Mouse (Mus musculus) ES-E14 (cell line): ENCODE results near the gene Olfr1410. TPM values are rescaled to one million over a fixed set of nuclear protein-coding genes. Genes with fewer than 3 reads are reported as not detected.

ENCODE experiments used
- DNase-seq: peaks from one replicate; pipeline ENCODE4 v3.0.0-alpha.2; 2013; ENCODE audit warnings: low read depth, low spot score
- H3K27ac ChIP-seq: 2 replicates; pipeline ENCODE4 v1.5.1; 2012; ENCODE audit warnings: low read depth, mild to moderate bottlenecking, low read length, moderate library complexity, mixed read lengths; ENCODE audit not compliant: poor library complexity, insufficient read depth, severe bottlenecking
- H3K36me3 ChIP-seq: 2 replicates; pipeline ENCODE4 v1.6.1; 2012; ENCODE audit warnings: mild to moderate bottlenecking, low read length, moderate library complexity, mixed read lengths; ENCODE audit not compliant: control insufficient read depth, poor library complexity, insufficient read depth, severe bottlenecking
- H3K4me1 ChIP-seq, 2 experiments: fragments of 150-350 bp in 1 of 2; sonication (generic) in 1 of 2; 2 replicates each; pipeline ENCODE4 v1.6.1; 2012; ENCODE audit warnings: low read length in 2 of 2, mild to moderate bottlenecking in 1 of 2, mixed read lengths in 1 of 2; ENCODE audit not compliant: control insufficient read depth in 2 of 2, insufficient read depth in 2 of 2, poor library complexity in 1 of 2
- H3K4me3 ChIP-seq, 2 experiments: fragments of 150-350 bp in 1 of 2; sonication (generic) in 1 of 2; 2 replicates each; pipeline ENCODE4 v1.5.1; 2012; ENCODE audit warnings: low read length in 2 of 2, low read depth in 1 of 2, mild to moderate bottlenecking in 1 of 2, mixed read lengths in 1 of 2; ENCODE audit not compliant: insufficient read depth in 1 of 2, poor library complexity in 1 of 2, severe bottlenecking in 1 of 2
- H3K9ac ChIP-seq: 2 replicates; pipeline ENCODE4 v1.6.1; 2012; ENCODE audit warnings: low read depth, mild to moderate bottlenecking, low read length, mixed read lengths; ENCODE audit not compliant: poor library complexity, insufficient read depth, severe bottlenecking
- H3K9me3 ChIP-seq: fragments of 150-350 bp; sonication (generic); 2 replicates; pipeline ENCODE4 v1.6.1; 2012; ENCODE audit warnings: low read depth, mild to moderate bottlenecking, low read length; ENCODE audit not compliant: control insufficient read depth, insufficient read depth
- CHD2 ChIP-seq: IDR thresholded peaks from 2 replicates; pipeline ENCODE4 v1.6.1; 2014; ENCODE audit warnings: mild to moderate bottlenecking, low read depth, low read length, inconsistent platforms
- HCFC1 ChIP-seq: IDR thresholded peaks from 2 replicates; pipeline ENCODE4 v1.6.1; 2012; ENCODE audit warnings: low read length, inconsistent platforms, borderline replicate concordance; ENCODE audit not compliant: insufficient read depth
- MAFK ChIP-seq: IDR thresholded peaks from 2 replicates; pipeline ENCODE4 v1.6.1; 2014; ENCODE audit warnings: mild to moderate bottlenecking, low read depth, low read length, inconsistent platforms; ENCODE audit not compliant: insufficient read depth
- ZC3H11A ChIP-seq: IDR thresholded peaks from 2 replicates; pipeline ENCODE4 v1.6.1; 2012; ENCODE audit warnings: low read depth, mild to moderate bottlenecking, inconsistent platforms, low read length, borderline replicate concordance
- ZNF384 ChIP-seq: IDR thresholded peaks from 2 replicates; pipeline ENCODE4 v1.6.1; 2012; ENCODE audit warnings: low read depth, low read length, inconsistent platforms
- in situ Hi-C, 2 experiments: fragments of 600-800 bp; cut with MboI; formaldehyde crosslinking; loops; one replicate each; pipeline ENCODE4 v1.15.1; 2025; ENCODE audit warnings: low sequenced_read_pairs in 2 of 2, inconsistent platforms in 1 of 2; ENCODE audit not compliant: unreplicated experiment in 2 of 2
- total RNA-seq: library from RNA; depleted of rRNA; stranded (reverse); fragments of 300-350 nt; gene quantifications from 2 replicates; pipeline ENCODE4 v1.2.3, GENCODE M21; 2012

Olfr1410 gene
- total RNA-seq, 1 experiment: 0.09 TPM

- no peaks in the 10 kb centered on the region for H3K4me1 ChIP-seq
- no peak within 1 kb of the TSS for H3K27ac ChIP-seq
- no peaks in the 10 kb centered on the region for H3K9me3 ChIP-seq
- H3K36me3 ChIP-seq: no peaks in the 10 kb centered on the region
- TF ChIP-seq MAFK (0 out of 2 replicates have a peak, but pooled peaks have one; percentile 60), CHD2 (no peak)
- no peak for DNase-seq
- in situ Hi-C loops: no loop called here
- no peak within 1 kb of the TSS for H3K4me3 ChIP-seq
- no peak within 1 kb of the TSS for H3K9ac ChIP-seq
Observed at GRCm38 (mm10) chr1:92617488-92617887, 11.9 kb downstream of the Olfr1410 start, which contains the start of gene Olfr12. TSS of gene Olfr12 (plus strand) at chr1:92617788.

- in situ Hi-C loops: no loop called here
Observed at GRCm38 (mm10) chr1:92618360-92618759, 12.8 kb downstream of the Olfr1410 start.

GRCm38 (mm10) chr1:92628227-92628626, 22.6 kb downstream of the Olfr1410 start:
- no peaks in the 10 kb centered on the region for H3K36me3 ChIP-seq
- H3K4me1 ChIP-seq: no peaks in the 10 kb centered on the region
- TF ChIP-seq CHD2 (no peak), MAFK (no peak), ZC3H11A (no peak), HCFC1 (no peak), ZNF384 (no peak)
- no peak overlapping the region for H3K4me3 ChIP-seq
- no peaks in the 10 kb centered on the region for H3K9me3 ChIP-seq
- in situ Hi-C loops: no loop called here
- H3K27ac ChIP-seq: no peak overlapping the region
- H3K9ac ChIP-seq: no peak overlapping the region
- no peak for DNase-seq

More at GRCm38 (mm10) chr1:92618360-92618759, 12.8 kb downstream of the Olfr1410 start:
- no peaks in the 10 kb centered on the region for H3K36me3 ChIP-seq
- no peak for DNase-seq
- no peak overlapping the region for H3K4me3 ChIP-seq
- no peak overlapping the region for H3K9ac ChIP-seq
- H3K9me3 ChIP-seq: no peaks in the 10 kb centered on the region
- no peak overlapping the region for H3K27ac ChIP-seq
- TF ChIP-seq MAFK (no peak), CHD2 (no peak), HCFC1 (no peak), ZNF384 (no peak), ZC3H11A (no peak)
- no peaks in the 10 kb centered on the region for H3K4me1 ChIP-seq

- Histone ChIP-seq H3K9ac (no peak overlapping the region), H3K27ac (no peak overlapping the region), H3K9me3 (no peaks in the 10 kb centered on the region), H3K4me3 (no peak overlapping the region), H3K4me1 (no peaks in the 10 kb centered on the region), H3K36me3 (peaks cover 7% of the 10 kb centered on the region)
- TF ChIP-seq CHD2 (no peak), ZNF384 (no peak), ZC3H11A (no peak), HCFC1 (no peak), MAFK (no peak)
- in situ Hi-C loops: no loop called here
- DNase-seq: no peak
Observed at GRCm38 (mm10) chr1:92632196-92632595, 26.6 kb downstream of the Olfr1410 start.

GRCm38 (mm10) chr1:92632948-92633347, 27.4 kb downstream of the Olfr1410 start:
- Histone ChIP-seq H3K36me3 (peaks cover 10% of the 10 kb centered on the region), H3K4me3 (no peak overlapping the region), H3K4me1 (no peaks in the 10 kb centered on the region), H3K9ac (no peak overlapping the region), H3K27ac (no peak overlapping the region), H3K9me3 (no peaks in the 10 kb centered on the region)
- no peak for TF ChIP-seq CHD2
- no peak for TF ChIP-seq HCFC1
- no peak for TF ChIP-seq ZNF384
- no peak for TF ChIP-seq MAFK
- no peak for TF ChIP-seq ZC3H11A
- no peak for DNase-seq
- in situ Hi-C loops: no loop called here
